Mouse (Mus musculus) G1E (cell line): ENCODE measurements around the gene Dnmt3a.

Source experiments
- CTCF ChIP-seq: IDR thresholded peaks from 2 replicates; pipeline ENCODE4 v1.5.1; 2012; ENCODE audit warnings: low read depth, low read length, inconsistent platforms, mixed read lengths
- POLR2AphosphoS5 ChIP-seq: IDR thresholded peaks from 2 replicates; pipeline ENCODE4 v1.6.1; 2012; ENCODE audit warnings: low read depth, low read length, inconsistent platforms; ENCODE audit not compliant: insufficient replicate concordance

DNA sequence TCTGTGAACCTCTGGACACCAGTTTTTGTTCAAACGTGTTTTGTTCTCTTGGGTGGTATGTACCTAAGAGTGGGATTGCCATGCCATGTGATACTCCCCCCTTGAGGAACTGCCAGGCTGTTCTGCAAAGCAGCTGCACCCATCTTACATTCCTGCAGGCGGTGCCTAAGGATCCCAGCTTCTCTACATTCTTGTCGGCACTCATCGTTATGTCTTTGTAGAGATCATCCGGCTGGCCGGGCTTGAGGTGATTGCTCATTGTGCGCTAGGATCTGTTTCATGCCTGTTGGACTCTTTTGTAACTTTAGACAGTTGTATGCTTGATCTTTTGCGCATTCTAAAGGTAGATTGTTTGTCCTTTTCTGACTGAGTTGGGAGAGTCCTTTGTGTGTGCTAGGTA is 38.4 kb upstream of the Dnmt3a start:
- TF ChIP-seq CTCF (no peak), POLR2AphosphoS5 (no peak)
